Mouse (Mus musculus) layer of hippocampus, adult 8-10 months (tissue): Measurements from ENCODE around the gene Flot1. TPM values are rescaled to one million over a fixed set of nuclear protein-coding genes. Genes with fewer than 3 reads are reported as not detected.

Experiments used
- DNase-seq, 2 experiments: peaks; one replicate each; pipeline ENCODE4 v3.0.0; 2022; ENCODE audit warnings: low spot score in 2 of 2
- total RNA-seq, 4 experiments: library from RNA; stranded (reverse); gene quantifications; 2 replicates each; pipeline ENCODE4 v1.2.4; 2022

Gene Flot1
- 100 to 1,000 TPM; 124 to 142 (median 137) TPM for total RNA-seq

- DNase-seq, result peak in 1 of 2 experiments; percentile 64
Measured at GRCm38 (mm10) chr17:35822964-35823937, at the start of gene Flot1. Flot1 (plus strand) TSS chr17:35823230.

DNA sequence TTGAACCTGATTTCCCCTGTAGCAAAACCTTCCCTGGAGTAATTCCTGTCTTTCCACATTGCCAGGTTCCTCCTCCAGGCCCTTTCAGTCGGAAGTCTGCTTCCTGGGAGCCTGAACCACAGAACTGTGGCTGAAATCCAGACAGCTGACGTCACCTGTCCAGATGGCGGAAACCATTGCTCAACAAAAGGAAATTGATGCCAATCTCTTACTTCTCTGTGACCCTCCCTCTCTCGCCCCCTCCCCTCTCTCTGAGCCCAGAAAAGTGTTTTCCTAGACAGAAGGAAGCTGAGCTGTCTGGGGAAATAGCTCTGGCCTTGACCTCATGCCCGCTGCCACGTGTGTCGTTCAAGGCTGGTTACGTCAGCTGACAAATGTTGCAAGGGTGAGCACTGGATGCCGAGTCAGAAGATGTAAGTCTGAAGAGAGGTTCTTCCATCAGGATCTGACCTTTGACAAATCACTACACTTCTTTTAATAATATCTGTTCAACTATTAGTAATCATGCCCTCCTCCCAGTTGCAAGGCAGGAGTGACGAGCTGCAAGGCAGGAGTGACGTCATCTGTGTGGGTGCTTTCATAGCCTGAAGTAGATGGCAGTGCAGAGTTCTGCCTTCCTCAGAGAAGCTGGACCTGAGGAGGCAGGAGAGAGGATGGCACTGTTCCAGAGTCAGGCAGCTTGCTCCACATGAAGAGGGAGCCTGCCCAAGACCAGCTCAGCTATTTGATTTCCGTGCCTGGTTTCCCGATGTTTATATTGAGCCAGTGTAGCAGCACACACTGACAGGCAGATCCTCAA lies 46.0 kb upstream of the Flot1 start:
- DNase-seq, result peak; percentile 72 to 82

GRCm38 (mm10) chr17:35778965-35779364 lies 44.1 kb upstream of the Flot1 start:
- DNase-seq, result no peak

- DNase-seq, result no peak
Measured at GRCm38 (mm10) chr17:35779466-35780205, 43.4 kb upstream of the Flot1 start.

DNA sequence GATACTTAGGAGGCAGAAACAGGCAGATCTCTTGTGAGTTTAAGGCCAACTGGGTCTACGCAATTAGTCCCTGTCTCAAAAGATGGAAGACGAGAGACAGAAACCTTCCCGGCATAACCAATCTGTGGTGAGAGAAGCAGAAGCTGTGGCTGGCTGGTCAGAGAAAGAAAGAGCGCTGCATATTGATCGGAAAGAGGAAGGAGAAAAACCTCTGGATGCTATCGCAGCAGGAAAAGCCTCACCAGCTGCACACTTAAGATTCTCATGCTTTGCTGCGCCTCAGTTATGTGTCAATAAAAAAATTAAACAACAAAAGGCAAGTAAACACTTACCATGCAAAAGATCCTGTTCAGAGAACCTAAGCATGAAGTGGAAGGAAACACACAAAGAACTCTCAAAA lies 42.7 kb upstream of the Flot1 start:
- DNase-seq, result no peak

DNA sequence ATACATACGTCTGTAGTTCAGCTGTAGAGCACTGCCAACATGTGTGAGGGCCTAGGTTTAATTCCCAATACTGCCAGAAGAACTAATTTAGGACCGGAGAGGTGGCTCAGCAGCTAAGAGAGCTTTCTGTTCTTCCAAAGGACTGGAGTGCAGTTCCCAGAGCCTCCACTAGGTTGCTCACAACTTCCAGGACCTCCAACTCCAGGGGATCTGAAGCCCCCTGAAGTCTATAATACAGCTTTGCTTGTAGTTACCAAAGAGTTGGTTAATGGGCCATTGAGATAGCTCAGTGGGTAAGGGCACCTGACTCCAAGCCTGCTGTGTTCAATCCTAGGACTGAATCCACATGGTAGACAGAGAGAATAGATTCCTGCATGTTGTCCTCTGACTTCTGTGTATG lies 40.6 kb upstream of the Flot1 start:
- no peak for DNase-seq

- DNase-seq, result no peak
Measured at GRCm38 (mm10) chr17:35782924-35783323, 40.1 kb upstream of the Flot1 start.

DNA sequence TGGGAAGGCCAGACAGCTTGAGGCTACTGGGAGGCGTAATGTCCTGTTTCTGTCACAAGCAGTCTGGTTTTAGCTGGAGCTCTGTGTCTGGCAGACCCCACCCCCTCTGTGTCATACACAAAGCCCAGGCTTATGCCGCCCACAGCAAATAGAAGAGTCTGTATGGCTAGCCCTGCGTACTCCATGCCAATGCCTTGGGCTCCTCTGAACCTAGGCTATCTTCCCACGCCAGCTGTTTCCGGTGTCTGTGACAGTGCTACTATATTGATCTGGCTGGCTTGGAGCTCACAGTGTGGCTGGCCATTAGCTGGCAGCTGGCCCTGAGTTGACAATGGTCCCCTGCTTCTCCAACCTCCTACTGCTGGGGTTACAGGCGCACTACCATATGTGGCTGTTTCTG lies 39.1 kb upstream of the Flot1 start:
- peak; percentile 22 to 40 for DNase-seq

- no peak for DNase-seq
Measured at GRCm38 (mm10) chr17:35785140-35785539, 37.9 kb upstream of the Flot1 start.

GRCm38 (mm10) chr17:35787493-35787892 lies 35.5 kb upstream of the Flot1 start:
- DNase-seq, result no peak

DNA sequence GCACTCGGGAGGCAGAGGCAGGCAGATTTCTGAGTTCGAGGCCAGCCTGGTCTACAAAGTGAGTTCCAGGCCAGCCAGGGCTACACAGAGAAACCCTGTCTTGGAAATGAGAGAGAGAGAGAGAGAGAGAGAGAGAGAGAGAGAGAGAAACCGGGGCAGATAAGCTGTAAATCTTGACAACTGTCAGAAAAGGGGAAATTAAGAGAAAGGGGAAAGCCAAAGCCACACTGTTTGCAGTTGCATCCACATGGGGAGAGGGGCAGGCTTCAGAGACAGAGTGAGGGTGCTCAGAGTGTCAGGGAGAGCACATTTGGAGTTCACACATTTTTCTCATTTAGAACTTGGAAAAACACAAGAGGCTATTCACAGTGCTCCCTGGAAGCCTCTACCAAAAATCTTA lies 35.0 kb upstream of the Flot1 start:
- DNase-seq, result no peak

DNA sequence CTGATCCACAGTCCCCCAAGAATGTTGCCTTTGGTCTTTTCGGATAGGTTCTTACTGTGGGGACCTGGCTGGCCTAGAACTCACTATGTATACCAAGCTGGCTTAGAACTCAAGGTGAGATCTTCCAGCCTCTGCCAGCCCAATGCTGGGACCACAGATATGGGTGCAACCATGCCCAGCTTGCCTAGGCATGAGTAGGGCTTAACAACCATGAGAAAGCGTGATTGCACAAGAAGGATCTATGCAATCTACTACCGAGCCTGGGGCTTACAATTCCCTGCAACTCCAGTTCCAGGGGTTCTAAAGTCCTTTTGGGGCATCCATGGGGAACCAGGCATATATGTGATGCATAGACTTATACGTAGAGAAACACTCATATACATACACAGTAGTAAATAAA lies 32.1 kb upstream of the Flot1 start:
- DNase-seq, result no peak

DNA sequence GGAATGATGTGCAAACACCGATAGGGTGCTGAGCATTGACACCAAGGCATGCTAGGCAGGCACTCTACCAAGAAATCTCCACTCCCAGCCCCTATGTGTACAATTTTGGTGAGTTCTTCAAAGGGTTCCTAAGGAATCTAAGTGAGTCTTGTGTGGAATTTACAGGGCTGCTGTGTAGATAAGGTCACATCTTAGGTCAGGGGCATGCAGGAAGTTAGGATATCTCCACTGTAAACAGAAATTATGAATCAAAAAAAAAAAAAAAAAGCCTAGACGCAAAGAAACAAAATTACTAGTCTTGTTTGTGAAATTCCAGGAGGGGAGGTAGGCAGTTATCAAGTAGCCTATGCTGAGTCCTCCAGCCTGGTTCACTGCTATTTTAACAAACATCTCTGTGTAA lies 30.2 kb upstream of the Flot1 start:
- DNase-seq, result no peak

GRCm38 (mm10) chr17:35795099-35795498 lies 27.9 kb upstream of the Flot1 start:
- DNase-seq, result no peak

DNA sequence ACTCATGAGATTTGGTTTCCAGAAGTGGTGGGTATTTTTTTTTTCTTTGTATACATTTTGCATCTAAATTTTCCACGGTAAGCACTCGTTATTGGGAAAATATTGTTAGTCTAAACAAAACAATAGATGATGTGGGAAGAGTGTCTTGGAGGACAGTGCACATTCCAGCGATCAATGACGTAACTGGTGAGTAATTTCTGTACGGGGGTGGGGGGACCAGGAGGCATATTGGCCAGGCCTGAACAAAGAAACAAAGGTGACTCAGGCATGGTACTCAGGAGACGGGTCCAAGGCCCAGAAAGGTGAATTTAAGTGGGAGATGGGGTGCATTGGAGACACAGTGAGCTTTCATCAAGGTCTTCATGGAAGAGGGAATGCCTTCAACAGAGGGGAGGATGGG lies 27.4 kb upstream of the Flot1 start:
- DNase-seq, result no peak

DNA sequence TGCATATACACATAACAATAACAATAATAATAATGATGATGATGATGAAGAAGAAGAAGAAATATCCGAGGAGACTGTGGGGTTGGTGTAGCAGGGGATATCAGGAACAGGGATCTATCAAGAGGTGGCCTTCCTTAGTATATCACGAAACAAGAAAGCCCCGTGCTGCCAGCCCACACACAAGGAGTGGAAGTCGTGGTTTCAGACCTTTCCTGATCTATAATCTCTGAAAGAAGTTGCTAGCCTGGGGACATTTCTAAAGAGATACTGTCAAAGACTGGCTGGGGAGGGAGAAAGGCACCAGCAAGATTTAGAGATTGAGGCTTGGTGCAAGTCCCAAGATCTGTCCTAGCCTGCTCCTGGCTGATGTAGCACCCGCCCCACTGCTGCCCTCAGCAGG lies 26.2 kb upstream of the Flot1 start:
- DNase-seq, result no peak

GRCm38 (mm10) chr17:35800905-35801304 lies 22.1 kb upstream of the Flot1 start:
- DNase-seq, result no peak

DNA sequence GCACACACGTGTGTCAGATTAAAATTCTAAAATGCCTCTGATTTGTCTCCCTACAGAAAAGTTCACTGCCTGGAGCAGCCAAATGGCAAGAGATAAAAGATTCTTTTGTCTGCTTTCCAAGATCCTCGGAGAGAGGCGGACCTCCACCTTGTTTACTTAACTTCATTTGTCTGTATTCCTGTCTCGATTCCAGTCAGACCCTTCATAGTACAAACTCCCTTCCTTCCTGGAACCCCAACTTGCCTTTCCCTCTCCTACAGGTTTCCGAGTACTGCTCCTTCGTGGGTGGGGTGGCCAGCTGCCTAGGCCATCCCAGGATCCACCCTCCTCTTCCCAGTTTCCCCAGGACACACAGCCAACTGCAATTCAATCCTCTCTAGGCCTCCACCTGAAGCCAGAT lies 20.0 kb upstream of the Flot1 start:
- DNase-seq, result no peak

- DNase-seq, result no peak
Measured at GRCm38 (mm10) chr17:35803858-35804399, 19.1 kb upstream of the Flot1 start.

GRCm38 (mm10) chr17:35808073-35808472 lies 15.0 kb upstream of the Flot1 start:
- no peak for DNase-seq

DNA sequence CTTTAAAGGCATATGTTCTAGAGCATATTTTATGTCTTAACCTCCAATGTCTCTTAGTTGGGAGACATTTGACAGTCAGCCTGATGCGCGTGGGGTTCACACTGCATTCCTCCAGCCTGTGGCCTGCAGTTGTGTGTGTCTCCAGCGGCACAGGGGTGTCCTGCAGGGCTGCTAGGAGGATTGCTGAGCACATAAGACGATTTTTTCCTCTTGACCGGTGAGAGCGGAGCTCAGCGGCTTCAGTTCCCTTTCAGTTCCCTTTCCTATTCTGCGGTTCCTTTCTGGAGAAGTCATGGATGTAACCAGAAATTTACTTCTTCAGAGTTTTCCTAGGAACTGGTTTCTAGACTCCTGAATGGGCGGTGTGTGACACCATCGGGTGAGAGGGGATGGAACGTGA lies 13.6 kb upstream of the Flot1 start:
- no peak for DNase-seq
